20 mouse cellular contexts compared by ENCODE assay signal in genomic region chr17:27261981-27262380, GRCm38 (mm10).
"Had no signal": no experiment of that assay in that cellular context is flagged by ENCODE, and none has a peak within 500 bp of the region (broad histone marks: within the 10 kb centered on the region; RNA-seq: fewer than 3 reads in every experiment).

No protein-coding gene starts in this region.

- H3K4me3 ChIP-seq: heart, adult 2 months; heart, embryonic 10.5 days; heart, embryonic 13.5 days; hindbrain, embryonic 10.5 days; hindbrain, embryonic 12.5 days; intestine, embryonic 15.5 days; layer of hippocampus, adult 2 months; left cerebral cortex, adult 2 months; limb, embryonic 10.5 days; limb, embryonic 12.5 days; liver, embryonic 13.5 days; liver, embryonic 15.5 days had no signal

- H3K27ac ChIP-seq: heart, adult 2 months; heart, embryonic 10.5 days; heart, embryonic 13.5 days; hindbrain, embryonic 10.5 days; hindbrain, embryonic 12.5 days; hindbrain, embryonic 14.5 days; intestine, embryonic 15.5 days; layer of hippocampus, adult 2 months; left cerebral cortex, adult 2 months; limb, embryonic 10.5 days; limb, embryonic 12.5 days; liver, embryonic 13.5 days; liver, embryonic 15.5 days had no signal

- DNase-seq: gastrocnemius, postnatal 10 days; heart, adult 2 months; heart, postnatal 10 days; kidney, adult 18-20 months; kidney, adult 8-10 months; kidney, postnatal 10 days; kidney, postnatal 4 days; liver; liver, embryonic 13.5 days had no signal
